Comparison of ENCODE assay signal across 26 mouse cellular contexts in the genomic region with DNA sequence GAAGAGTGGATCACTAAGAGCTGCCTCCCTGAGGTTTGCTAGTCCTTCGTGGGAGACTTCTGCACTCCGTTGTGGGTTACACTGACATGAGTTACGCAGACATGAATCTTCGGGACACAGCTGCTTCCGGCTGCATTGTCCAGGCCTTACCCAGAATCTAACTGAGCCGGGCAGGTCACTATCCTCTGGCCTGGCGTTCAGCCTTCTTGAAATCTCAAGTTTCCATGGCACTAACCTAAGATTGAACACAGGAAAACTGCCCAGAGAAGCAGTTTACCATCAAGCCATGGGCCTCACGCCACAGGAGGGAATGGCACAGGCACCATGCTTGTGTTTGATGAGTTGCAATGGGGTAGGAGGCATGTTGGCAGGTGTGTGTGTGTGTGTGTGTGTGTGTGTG.
A peak's percentile ranks its signal among the peaks of the same experiment; 100 is the strongest.
DNase-seq lines count a peak whose midpoint lies in the region; ATAC-seq and TF ChIP-seq lines count a peak whose summit lies in the region.
"Had no signal": no experiment of that assay in that cellular context is flagged by ENCODE, and none has a peak within 500 bp of the region (broad histone marks: within the 10 kb centered on the region; RNA-seq: fewer than 3 reads in every experiment).

No protein-coding gene starts in this region.

- no peak overlapping the region for H3K4me3 ChIP-seq in gastrocnemius, adult 2 months
- no peak overlapping the region for H3K4me3 ChIP-seq in heart, embryonic 13.5 days
- no peak overlapping the region for H3K4me3 ChIP-seq in intestine, embryonic 16.5 days (ENCODE audit: low read length)
- H3K4me3 ChIP-seq in intestine, embryonic 15.5 days (replicated peaks) = no peak overlapping the region
- no peak overlapping the region for H3K4me3 ChIP-seq in embryonic facial prominence, embryonic 10.5 days
- H3K4me3 ChIP-seq: embryonic facial prominence, embryonic 12.5 days; hindbrain, embryonic 10.5 days; layer of hippocampus, adult 2 months; left cerebral cortex, adult 2 months; limb, embryonic 13.5 days had no signal

- DNase-seq in gastrocnemius, adult 2 months = peak; percentile 73
- no peak for DNase-seq in gastrocnemius, postnatal 36 days
- no peak for DNase-seq in heart, adult 9 months (ENCODE audit: low spot score in 2 of 2)
- no peak for DNase-seq in embryonic facial prominence, embryonic 10.5 days (ENCODE audit: low spot score)
- no peak for DNase-seq in adrenal gland, adult 2 months
- DNase-seq: adrenal gland, postnatal 14 days; cerebellum, adult 11 months; cerebellum, adult 9-10 months; cerebellum, postnatal 36 days; forebrain, postnatal 0 days; kidney, adult 9 months; kidney, postnatal 36 days; lung, postnatal 10 days; midbrain, embryonic 14.5 days; thymus, postnatal 4 days had no signal

- TF ChIP-seq CTCF in gastrocnemius, adult 2 months (IDR thresholded peaks at IDR 0.05) = no peak

- ATAC-seq in heart, embryonic 13.5 days (ENCODE audit: extremely low read depth, insufficient number of reproducible peaks, low FRiP score, low TSS enrichment) = no peak
- no peak for ATAC-seq in intestine, embryonic 16.5 days
- no peak for ATAC-seq in intestine, embryonic 15.5 days
- ATAC-seq: forebrain, postnatal 0 days; hindbrain, embryonic 16.5 days; Patski had no signal

- peak overlapping the region; percentile 76 for H3K9ac ChIP-seq in heart, embryonic 13.5 days
- H3K9ac ChIP-seq in intestine, embryonic 16.5 days (ENCODE audit: low read depth, low read length) = no peak overlapping the region
- no peak overlapping the region for H3K9ac ChIP-seq in intestine, embryonic 15.5 days
- H3K9ac ChIP-seq: embryonic facial prominence, embryonic 12.5 days; forebrain, postnatal 0 days; limb, embryonic 13.5 days had no signal

- peaks cover 96% of the 10 kb centered on the region for H3K4me1 ChIP-seq in heart, embryonic 13.5 days
- H3K4me1 ChIP-seq in intestine, embryonic 16.5 days (ENCODE audit: control insufficient read depth, insufficient read depth, low read length) = peaks cover 32% of the 10 kb centered on the region
- peaks cover 32% of the 10 kb centered on the region for H3K4me1 ChIP-seq in intestine, embryonic 15.5 days (replicated peaks)
- peaks cover 36% of the 10 kb centered on the region for H3K4me1 ChIP-seq in embryonic facial prominence, embryonic 10.5 days

- H3K9me3 ChIP-seq in heart, embryonic 13.5 days = no peaks in the 10 kb centered on the region
- no peaks in the 10 kb centered on the region for H3K9me3 ChIP-seq in intestine, embryonic 16.5 days (ENCODE audit: control insufficient read depth, low read length)
- no peaks in the 10 kb centered on the region for H3K9me3 ChIP-seq in intestine, embryonic 15.5 days
- no peaks in the 10 kb centered on the region for H3K9me3 ChIP-seq in embryonic facial prominence, embryonic 10.5 days
- H3K9me3 ChIP-seq: embryonic facial prominence, embryonic 12.5 days; hindbrain, embryonic 10.5 days; limb, embryonic 13.5 days had no signal

- H3K27ac ChIP-seq in gastrocnemius, adult 2 months = peak overlapping the region; percentile 81
- peak overlapping the region; percentile 96 for H3K27ac ChIP-seq in heart, embryonic 13.5 days (replicated peaks)
- H3K27ac ChIP-seq in intestine, embryonic 16.5 days (ENCODE audit: low read length) = 0 out of 2 replicates have a peak overlapping the region, but pooled peaks have one; percentile 11
- H3K27ac ChIP-seq in intestine, embryonic 15.5 days = no peak overlapping the region
- peak overlapping the region; percentile 45 for H3K27ac ChIP-seq in embryonic facial prominence, embryonic 10.5 days (replicated peaks)
- H3K27ac ChIP-seq: embryonic facial prominence, embryonic 12.5 days; hindbrain, embryonic 10.5 days; layer of hippocampus, adult 2 months; left cerebral cortex, adult 2 months; limb, embryonic 13.5 days had no signal

- WGBS in heart, embryonic 13.5 days = 60% methylated on average over 8 of the region's 8 CpGs
- 65% methylated on average over 8 of the region's 8 CpGs for WGBS in intestine, embryonic 16.5 days
- WGBS in intestine, embryonic 15.5 days = 63% methylated on average over 8 of the region's 8 CpGs
- 94% methylated on average over 8 of the region's 8 CpGs for WGBS in embryonic facial prominence, embryonic 10.5 days

- no peaks in the 10 kb centered on the region for H3K27me3 ChIP-seq in heart, embryonic 13.5 days (replicated peaks)
- no peaks in the 10 kb centered on the region for H3K27me3 ChIP-seq in intestine, embryonic 16.5 days (replicated peaks; ENCODE audit: control insufficient read depth, insufficient read depth, low read length)
- no peaks in the 10 kb centered on the region for H3K27me3 ChIP-seq in intestine, embryonic 15.5 days (replicated peaks)
- no peaks in the 10 kb centered on the region for H3K27me3 ChIP-seq in embryonic facial prominence, embryonic 10.5 days (replicated peaks; ENCODE audit: low read depth, poor library complexity, severe bottlenecking)
- H3K27me3 ChIP-seq: embryonic facial prominence, embryonic 12.5 days; limb, embryonic 13.5 days; Patski had no signal

- H3K36me3 ChIP-seq in heart, embryonic 13.5 days = peaks cover 61% of the 10 kb centered on the region
- no peaks in the 10 kb centered on the region for H3K36me3 ChIP-seq in intestine, embryonic 16.5 days (ENCODE audit: control insufficient read depth, insufficient read depth, low read length)
- H3K36me3 ChIP-seq in intestine, embryonic 15.5 days = no peaks in the 10 kb centered on the region
- no peaks in the 10 kb centered on the region for H3K36me3 ChIP-seq in embryonic facial prominence, embryonic 10.5 days (replicated peaks)
- H3K36me3 ChIP-seq: embryonic facial prominence, embryonic 12.5 days; hindbrain, embryonic 10.5 days; limb, embryonic 13.5 days had no signal

- intact Hi-C loops in gastrocnemius, adult 2 months (cut with DNase I) = no loop called here
- intact Hi-C loops in gastrocnemius, postnatal 36 days (cut with DNase I) = no loop called here

- H3K4me2 ChIP-seq in heart, embryonic 13.5 days = peak overlapping the region; percentile 24; the same call in 1 of the 2 replicates
- H3K4me2 ChIP-seq in intestine, embryonic 16.5 days (ENCODE audit: low read depth, low read length) = no peak overlapping the region
- no peak overlapping the region for H3K4me2 ChIP-seq in intestine, embryonic 15.5 days (replicated peaks)
- H3K4me2 ChIP-seq: embryonic facial prominence, embryonic 12.5 days; limb, embryonic 13.5 days; liver, embryonic 11.5 days had no signal
